Mouse (Mus musculus) midbrain, embryonic 13.5 days (tissue): ENCODE data around the gene Crxos. TPM values are rescaled to one million over a fixed set of nuclear protein-coding genes. Genes with fewer than 3 reads are reported as not detected.
"Not testable (repeated sequence)": the region's sequence is repeated elsewhere in the genome, so short reads cannot be mapped to it uniquely, and the experiment has no call there.

Source experiments
- ATAC-seq: fragments of 200-750 bp; cut with Nextera tagmentation; 2 replicates; pipeline ENCODE4 v1.8.0; 2017; ENCODE audit warnings: mild to moderate bottlenecking, moderate TSS enrichment, moderate library complexity
- H3K27ac ChIP-seq: fragments of 300-500 bp; sonication (generic); 2 replicates; pipeline ENCODE4 v1.5.1; 2015; ENCODE audit warnings: inconsistent platforms, mild to moderate bottlenecking, moderate library complexity
- H3K27me3 ChIP-seq: fragments of 300-500 bp; sonication (generic); 2 replicates; pipeline ENCODE4 v1.6.1; 2015; ENCODE audit warnings: mild to moderate bottlenecking, inconsistent platforms
- H3K36me3 ChIP-seq: fragments of 300-500 bp; sonication (generic); 2 replicates; pipeline ENCODE4 v1.6.1; 2015; ENCODE audit warnings: mild to moderate bottlenecking, inconsistent platforms
- H3K4me1 ChIP-seq: fragments of 300-500 bp; sonication (generic); replicated peaks from 2 replicates; pipeline ENCODE4 v1.6.1; 2015; ENCODE audit warnings: inconsistent platforms
- H3K4me2 ChIP-seq: fragments of 300-500 bp; sonication (generic); replicated peaks from 2 replicates; pipeline ENCODE4 v1.6.1; 2015; ENCODE audit warnings: moderate library complexity, mild to moderate bottlenecking, inconsistent platforms
- H3K4me3 ChIP-seq: fragments of 300-500 bp; sonication (generic); replicated peaks from 2 replicates; pipeline ENCODE4 v1.5.1; 2015; ENCODE audit warnings: mild to moderate bottlenecking, inconsistent platforms
- H3K9ac ChIP-seq: fragments of 300-500 bp; sonication (generic); replicated peaks from 2 replicates; pipeline ENCODE4 v1.6.1; 2015; ENCODE audit warnings: mild to moderate bottlenecking, inconsistent platforms
- H3K9me3 ChIP-seq: fragments of 300-500 bp; sonication (generic); 2 replicates; pipeline ENCODE4 v1.6.1; 2016; ENCODE audit warnings: mild to moderate bottlenecking, inconsistent platforms
- WGBS: fragments of 180-500 bp; shearing (Covaris S2); methylation state at CpG from one replicate; pipeline ENCODE4 v1.1.7; 2015; 5-methylcytosine and 5-hydroxymethylcytosine counted together
- polyA plus RNA-seq: library from polyadenylated mRNA; unstranded; fragments of >200 nt; fragmentation: Nextera tagmentation; extraction: Ambion mirVana; gene quantifications from 2 replicates; pipeline ENCODE4 v1.2.1, GENCODE M21; 2015

Gene Crxos
- polyA plus RNA-seq, 1 experiment from 2014 or later, result 0.81 TPM

GRCm38 (mm10) chr7:15907971-15908590 lies 25.7 kb downstream of the Crxos start:
- no peaks in the 10 kb centered on the region for H3K27me3 ChIP-seq
- H3K36me3 ChIP-seq, result no peaks in the 10 kb centered on the region
- no peak overlapping the region for H3K27ac ChIP-seq
- H3K4me2 ChIP-seq, result no peak overlapping the region
- no peak for ATAC-seq
- no peak overlapping the region for H3K9ac ChIP-seq
- no peaks in the 10 kb centered on the region for H3K4me1 ChIP-seq
- WGBS, result 88% methylated on average over 8 of the region's 8 CpGs
- H3K9me3 ChIP-seq, result no peaks in the 10 kb centered on the region
- H3K4me3 ChIP-seq, result no peak overlapping the region

GRCm38 (mm10) chr7:15910521-15910920 lies 28.1 kb downstream of the Crxos start:
- no peak overlapping the region for H3K27ac ChIP-seq
- no peak overlapping the region for H3K4me3 ChIP-seq
- no peaks in the 10 kb centered on the region for H3K27me3 ChIP-seq
- no peaks in the 10 kb centered on the region for H3K36me3 ChIP-seq
- no peaks in the 10 kb centered on the region for H3K4me1 ChIP-seq
- 90% methylated on average over 5 of the region's 5 CpGs for WGBS
- no peak overlapping the region for H3K4me2 ChIP-seq
- no peak overlapping the region for H3K9ac ChIP-seq
- no peak for ATAC-seq
- no peaks in the 10 kb centered on the region for H3K9me3 ChIP-seq

DNA sequence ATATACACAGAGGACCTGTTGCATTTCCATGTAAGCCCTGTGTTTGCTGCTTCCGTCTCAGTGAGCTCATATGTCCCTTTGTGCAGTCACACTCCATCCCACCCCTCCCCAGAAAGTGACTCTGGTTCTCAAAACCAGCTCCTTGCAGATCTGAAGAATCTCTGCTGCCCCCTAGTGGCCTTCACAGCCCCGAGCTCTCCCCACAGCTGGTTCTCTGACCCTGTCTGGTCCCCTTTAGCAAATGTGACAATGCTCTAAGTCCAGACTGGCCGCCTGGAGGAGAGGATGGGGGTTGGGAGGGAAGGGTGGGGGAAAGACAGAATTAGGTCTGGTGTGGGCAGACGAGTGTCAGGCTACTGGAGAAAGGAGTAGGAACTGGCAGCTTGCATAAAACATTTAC lies 29.8 kb downstream of the Crxos start:
- Histone ChIP-seq H3K4me3 (no peak overlapping the region), H3K27ac (no peak overlapping the region), H3K4me2 (no peak overlapping the region), H3K4me1 (no peaks in the 10 kb centered on the region), H3K36me3 (peaks cover 12% of the 10 kb centered on the region), H3K9me3 (no peaks in the 10 kb centered on the region), H3K27me3 (no peaks in the 10 kb centered on the region), H3K9ac (no peak overlapping the region)
- peak; percentile 77 for ATAC-seq
- 1% methylated on average over 4 of the region's 4 CpGs for whole genome bisulfite sequencing

GRCm38 (mm10) chr7:15914252-15914651 lies 31.8 kb downstream of the Crxos start:
- Histone ChIP-seq H3K4me2 (no peak overlapping the region), H3K4me1 (no peaks in the 10 kb centered on the region), H3K9me3 (no peaks in the 10 kb centered on the region), H3K27ac (no peak overlapping the region), H3K9ac (no peak overlapping the region), H3K36me3 (peaks cover 32% of the 10 kb centered on the region), H3K4me3 (no peak overlapping the region), H3K27me3 (no peaks in the 10 kb centered on the region)
- no peak for ATAC-seq
- WGBS, result 46% methylated on average over 2 of the region's 2 CpGs

GRCm38 (mm10) chr7:15914751-15915150 lies 32.3 kb downstream of the Crxos start:
- H3K4me1 ChIP-seq, result no peaks in the 10 kb centered on the region
- no peak overlapping the region for H3K4me2 ChIP-seq
- H3K4me3 ChIP-seq, result no peak overlapping the region
- no peak overlapping the region for H3K27ac ChIP-seq
- peaks cover 37% of the 10 kb centered on the region for H3K36me3 ChIP-seq
- no peaks in the 10 kb centered on the region for H3K27me3 ChIP-seq
- H3K9ac ChIP-seq, result no peak overlapping the region
- H3K9me3 ChIP-seq, result no peaks in the 10 kb centered on the region
- WGBS, result 93% methylated on average over 2 of the region's 2 CpGs
- no peak for ATAC-seq

DNA sequence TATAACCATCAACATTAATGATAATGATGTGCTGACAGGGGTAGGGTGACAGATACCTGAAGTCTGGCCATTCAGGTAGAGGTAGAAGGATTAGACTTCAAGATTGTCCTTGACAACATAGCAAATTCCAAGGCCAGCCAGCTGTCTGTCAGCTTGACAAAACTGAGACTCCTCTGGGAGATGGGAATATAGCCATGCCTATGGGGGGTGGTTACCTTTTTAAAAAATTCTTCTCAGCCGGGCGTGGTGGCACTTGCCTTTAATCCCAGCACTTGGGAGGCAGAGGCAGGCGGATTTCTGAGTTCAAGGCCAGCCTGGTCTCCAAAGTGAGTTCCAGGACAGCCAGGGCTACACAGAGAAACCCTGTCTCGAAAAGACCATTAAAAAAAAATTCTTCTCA lies 33.3 kb downstream of the Crxos start:
- not testable (repeated sequence) for H3K4me2 ChIP-seq, H3K4me1 ChIP-seq, H3K27me3 ChIP-seq, H3K9me3 ChIP-seq, H3K4me3 ChIP-seq, H3K27ac ChIP-seq, ATAC-seq, H3K9ac ChIP-seq
- 88% methylated on average over 4 of the region's 4 CpGs for WGBS
- peaks cover 45% of the 10 kb centered on the region for H3K36me3 ChIP-seq

DNA sequence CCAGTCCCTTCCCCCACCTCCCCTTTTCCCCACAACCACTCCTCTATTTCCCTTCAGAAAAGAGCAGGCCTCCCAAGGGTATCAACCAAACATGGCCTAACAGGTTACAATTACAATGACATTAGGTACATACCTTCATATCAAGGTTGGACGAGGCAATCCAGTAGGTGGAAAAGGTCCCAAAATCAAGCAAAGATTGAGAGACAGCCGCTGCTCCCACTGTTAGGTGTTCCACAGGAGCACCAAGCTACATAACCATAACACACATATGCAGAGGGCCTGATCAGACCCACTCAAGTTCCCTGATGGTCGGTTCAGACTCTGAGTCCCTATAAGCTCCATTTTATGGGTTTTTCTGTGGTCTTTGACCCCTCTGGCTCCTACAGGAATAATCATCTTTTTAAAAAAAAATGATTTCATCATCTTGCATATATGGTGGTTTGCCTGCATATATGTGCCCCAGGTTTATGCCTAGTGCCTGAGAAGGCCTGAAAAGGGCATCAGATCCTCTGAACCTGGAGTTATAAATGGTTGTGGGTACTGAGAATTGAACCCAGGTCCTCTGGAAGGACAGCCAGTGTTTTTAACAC lies 33.8 kb downstream of the Crxos start:
- ATAC-seq, result no peak
- H3K4me3 ChIP-seq, result no peak overlapping the region
- H3K4me1 ChIP-seq, result peaks cover 15% of the 10 kb centered on the region
- no peak overlapping the region for H3K4me2 ChIP-seq
- no peaks in the 10 kb centered on the region for H3K9me3 ChIP-seq
- peaks cover 45% of the 10 kb centered on the region for H3K36me3 ChIP-seq
- WGBS, result 86% methylated on average over 3 of the region's 3 CpGs
- H3K27ac ChIP-seq, result no peak overlapping the region
- H3K9ac ChIP-seq, result no peak overlapping the region
- no peaks in the 10 kb centered on the region for H3K27me3 ChIP-seq

DNA sequence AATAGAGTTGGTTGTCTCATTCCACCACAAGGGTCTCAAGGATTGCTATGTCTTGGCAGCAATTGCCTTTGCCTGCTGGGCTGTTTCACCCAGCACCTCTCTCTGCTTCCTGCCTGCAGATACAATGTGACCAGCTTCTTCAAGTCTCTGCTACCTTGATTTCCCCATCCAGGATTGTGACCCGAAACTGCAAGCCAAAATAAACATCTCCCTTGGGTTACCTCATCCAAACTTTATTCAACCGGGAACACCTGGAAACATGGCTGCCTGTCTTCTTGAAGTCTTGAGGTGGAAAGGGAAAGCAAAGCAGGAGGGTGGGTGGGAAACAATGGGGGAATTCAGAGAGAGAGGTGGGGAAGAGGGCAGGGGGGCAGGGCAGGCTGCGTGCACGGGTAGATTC lies 34.6 kb downstream of the Crxos start:
- H3K4me3 ChIP-seq, result no peak overlapping the region
- H3K36me3 ChIP-seq, result peaks cover 45% of the 10 kb centered on the region
- H3K27me3 ChIP-seq, result no peaks in the 10 kb centered on the region
- H3K4me2 ChIP-seq, result no peak overlapping the region
- no peak overlapping the region for H3K27ac ChIP-seq
- H3K4me1 ChIP-seq, result peaks cover 17% of the 10 kb centered on the region
- 89% methylated on average over 4 of the region's 4 CpGs for WGBS
- H3K9me3 ChIP-seq, result no peaks in the 10 kb centered on the region
- ATAC-seq, result no peak
- no peak overlapping the region for H3K9ac ChIP-seq

GRCm38 (mm10) chr7:15918371-15918770 lies 36.0 kb downstream of the Crxos start:
- Histone ChIP-seq H3K27me3 (no peaks in the 10 kb centered on the region), H3K9me3 (no peaks in the 10 kb centered on the region), H3K4me1 (peaks cover 23% of the 10 kb centered on the region), H3K4me2 (no peak overlapping the region), H3K9ac (no peak overlapping the region), H3K4me3 (no peak overlapping the region), H3K36me3 (peaks cover 45% of the 10 kb centered on the region), H3K27ac (no peak overlapping the region)
- ATAC-seq, result no peak

DNA sequence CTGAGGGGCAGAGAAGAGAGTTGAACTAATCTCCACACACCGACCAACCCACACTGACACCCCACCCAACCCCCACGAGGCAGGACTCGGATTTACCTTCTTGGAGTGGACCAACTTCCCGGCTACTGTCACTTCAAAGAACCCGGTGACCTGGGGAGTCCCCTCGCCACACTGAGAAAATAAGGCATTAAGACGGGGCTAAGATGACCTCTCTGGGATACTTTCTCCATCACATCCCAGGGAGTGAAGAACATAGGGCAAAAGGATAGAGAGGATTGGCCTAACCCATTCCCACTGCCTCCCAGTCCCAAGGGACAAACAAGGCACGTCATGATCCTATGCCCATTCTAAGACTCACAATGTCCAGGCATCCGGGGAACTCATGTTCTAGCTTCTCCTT lies 37.5 kb downstream of the Crxos start:
- Histone ChIP-seq H3K4me2 (peak overlapping the region; percentile 85), H3K9ac (no peak overlapping the region), H3K27me3 (0 out of 2 replicates have a peak, but pooled peaks cover 7% of the 10 kb centered on the region), H3K4me3 (peak overlapping the region; percentile 80), H3K9me3 (no peaks in the 10 kb centered on the region), H3K36me3 (peaks cover 45% of the 10 kb centered on the region), H3K4me1 (peaks cover 23% of the 10 kb centered on the region), H3K27ac (no peak overlapping the region)
- WGBS, result 94% methylated on average over 9 of the region's 9 CpGs
- no peak for ATAC-seq

DNA sequence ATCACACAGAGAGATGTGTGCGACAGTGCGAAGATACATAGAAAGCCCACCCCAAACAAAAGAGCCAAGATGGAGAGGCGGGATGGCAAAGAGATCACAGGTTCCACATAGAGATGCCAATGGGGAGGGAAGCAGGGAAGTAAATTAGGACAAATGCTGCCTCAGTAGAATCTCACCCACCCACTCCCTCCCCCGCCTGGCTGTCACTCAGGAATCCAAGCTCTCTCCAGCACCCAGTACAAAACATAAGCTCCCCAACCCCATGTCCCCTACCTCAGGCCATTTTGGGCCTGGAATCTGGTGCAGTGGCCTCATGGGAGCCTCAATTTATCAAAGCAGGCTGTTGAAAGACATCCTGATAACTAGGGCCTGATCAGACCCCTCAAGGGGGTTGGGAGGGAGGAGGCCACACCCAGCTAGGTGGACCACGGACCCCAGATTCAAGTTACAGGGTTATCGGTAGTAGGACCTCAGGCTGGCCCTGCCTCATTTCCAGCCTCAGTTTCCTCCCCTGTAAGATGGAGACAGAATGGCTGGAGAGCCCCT lies 38.3 kb downstream of the Crxos start:
- 83% methylated on average over 6 of the region's 6 CpGs for WGBS
- H3K4me3 ChIP-seq, result peak overlapping the region; percentile 80

GRCm38 (mm10) chr7:15921796-15922195 lies 39.4 kb downstream of the Crxos start:
- peak overlapping the region; percentile 75 for H3K9ac ChIP-seq
- peak; percentile 60 for ATAC-seq
- H3K9me3 ChIP-seq, result no peaks in the 10 kb centered on the region
- peak overlapping the region; percentile 85 for H3K4me2 ChIP-seq
- H3K27ac ChIP-seq, result peak overlapping the region; percentile 71
- H3K36me3 ChIP-seq, result peaks cover 37% of the 10 kb centered on the region
- H3K4me3 ChIP-seq, result peak overlapping the region; percentile 80
- H3K27me3 ChIP-seq, result 0 out of 2 replicates have a peak, but pooled peaks cover 9% of the 10 kb centered on the region
- H3K4me1 ChIP-seq, result peaks cover 23% of the 10 kb centered on the region
- WGBS, result 1% methylated on average over 10 of the region's 10 CpGs

More for the DNA sequence above, 38.3 kb downstream of the Crxos start:
- Histone ChIP-seq H3K9me3 (no peaks in the 10 kb centered on the region), H3K4me1 (peaks cover 23% of the 10 kb centered on the region), H3K9ac (peak overlapping the region; percentile 75), H3K4me2 (peak overlapping the region; percentile 85), H3K36me3 (peaks cover 45% of the 10 kb centered on the region), H3K27me3 (0 out of 2 replicates have a peak, but pooled peaks cover 9% of the 10 kb centered on the region), H3K27ac (no peak overlapping the region)
- no peak for ATAC-seq
